Mouse (Mus musculus) ES-E14 (cell line): ENCODE data around the gene Gm15737.

Source experiments
- CHD2 ChIP-seq: IDR thresholded peaks from 2 replicates; pipeline ENCODE4 v1.6.1; 2014; ENCODE audit warnings: mild to moderate bottlenecking, low read depth, low read length, inconsistent platforms
- HCFC1 ChIP-seq: IDR thresholded peaks from 2 replicates; pipeline ENCODE4 v1.6.1; 2012; ENCODE audit warnings: low read length, inconsistent platforms, borderline replicate concordance; ENCODE audit not compliant: insufficient read depth
- MAFK ChIP-seq: IDR thresholded peaks from 2 replicates; pipeline ENCODE4 v1.6.1; 2014; ENCODE audit warnings: mild to moderate bottlenecking, low read depth, low read length, inconsistent platforms; ENCODE audit not compliant: insufficient read depth
- ZNF384 ChIP-seq: IDR thresholded peaks from 2 replicates; pipeline ENCODE4 v1.6.1; 2012; ENCODE audit warnings: low read depth, low read length, inconsistent platforms

DNA sequence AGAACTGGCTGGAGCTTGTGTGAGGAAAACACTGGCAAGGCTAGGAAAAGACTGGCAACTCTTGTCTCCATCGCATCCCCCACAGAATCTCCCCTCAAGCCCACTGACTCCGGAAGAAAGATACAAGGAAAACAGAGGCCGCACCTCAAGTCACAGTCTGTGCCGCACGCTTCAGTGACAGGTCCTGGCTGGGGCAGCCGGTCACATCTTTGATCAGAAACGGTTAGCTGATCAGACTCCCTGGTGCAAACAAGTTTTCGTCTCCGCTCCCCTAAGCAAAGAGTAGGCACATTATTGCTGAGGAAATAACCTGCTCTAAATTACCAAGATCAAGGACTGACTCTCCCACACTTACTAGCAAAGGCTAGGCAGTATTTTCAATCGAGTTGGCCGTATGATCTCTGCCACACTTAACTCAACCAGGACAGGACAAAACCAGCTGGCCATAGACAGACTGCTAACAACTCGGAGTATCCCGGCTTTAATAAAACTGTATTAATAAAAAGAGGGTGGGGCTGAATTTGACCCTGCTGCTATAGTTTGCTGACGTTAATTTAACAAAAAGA lies 10.6 kb downstream of the Gm15737 start:
- no peak for TF ChIP-seq HCFC1
- no peak for TF ChIP-seq MAFK
- TF ChIP-seq ZNF384, result no peak
- no peak for TF ChIP-seq CHD2
